Mouse (Mus musculus) CD4-positive, CD25-positive, alpha-beta regulatory T cell (primary cell): ENCODE results near the gene Zfp27. TPM values are rescaled to one million over a fixed set of nuclear protein-coding genes. Genes with fewer than 3 reads are reported as not detected.

Experiments
- polyA plus RNA-seq: library from polyadenylated mRNA; unstranded; fragments of 100-300 nt; shearing (Covaris generic); gene quantifications from one replicate; pipeline ENCODE4 v1.2.1, GENCODE M21; 2017

Zfp27 gene
- polyA plus RNA-seq = 5.1 TPM

DNA sequence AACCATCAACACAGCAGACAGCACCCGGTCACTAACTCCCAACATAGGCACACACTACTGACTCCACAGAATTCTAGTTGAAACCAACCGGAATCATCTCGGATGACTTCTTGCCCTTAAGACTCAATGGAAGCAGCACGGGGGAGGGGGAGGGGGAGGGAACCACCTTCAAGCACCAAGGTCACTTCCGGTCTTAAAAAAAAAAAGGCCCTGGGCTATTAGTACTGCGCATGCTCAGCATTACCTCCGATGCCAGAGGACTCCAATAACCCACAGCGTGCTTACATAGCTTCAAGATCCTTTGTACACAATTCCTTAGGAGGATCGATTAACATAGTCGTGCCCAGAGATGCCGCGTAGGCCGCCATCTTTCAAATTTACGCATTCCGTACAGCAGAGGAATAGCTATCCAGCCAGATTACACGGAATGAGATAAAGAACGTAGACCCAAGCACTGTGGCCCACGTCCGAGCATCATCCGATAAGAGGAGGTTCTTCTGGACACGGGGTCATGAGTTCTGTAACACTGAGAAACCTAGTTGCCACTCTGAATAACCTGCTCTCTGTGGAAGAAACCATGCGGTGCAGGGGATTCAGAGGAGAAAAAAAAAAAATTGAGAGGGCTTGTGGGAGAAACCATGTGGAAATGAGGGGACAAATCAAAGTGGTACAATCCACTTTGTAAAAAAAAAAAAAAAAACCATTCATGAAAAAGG, at the start of gene Zfp27:
Zfp27 (minus strand) TSS at position 607 of the 716 bp plus-strand sequence.

GRCm38 (mm10) chr7:29953513-29954401, 47.4 kb upstream of the Zfp27 start, which contains the start of gene Zfp74:
Gene Zfp74, minus strand, starts transcription at chr7:29954089.

GRCm38 (mm10) chr7:29908130-29908950, 2.0 kb upstream of the Zfp27 start, which contains the start of gene Zfp383:
Gene Zfp383, plus strand, starts transcription at chr7:29908223.

DNA sequence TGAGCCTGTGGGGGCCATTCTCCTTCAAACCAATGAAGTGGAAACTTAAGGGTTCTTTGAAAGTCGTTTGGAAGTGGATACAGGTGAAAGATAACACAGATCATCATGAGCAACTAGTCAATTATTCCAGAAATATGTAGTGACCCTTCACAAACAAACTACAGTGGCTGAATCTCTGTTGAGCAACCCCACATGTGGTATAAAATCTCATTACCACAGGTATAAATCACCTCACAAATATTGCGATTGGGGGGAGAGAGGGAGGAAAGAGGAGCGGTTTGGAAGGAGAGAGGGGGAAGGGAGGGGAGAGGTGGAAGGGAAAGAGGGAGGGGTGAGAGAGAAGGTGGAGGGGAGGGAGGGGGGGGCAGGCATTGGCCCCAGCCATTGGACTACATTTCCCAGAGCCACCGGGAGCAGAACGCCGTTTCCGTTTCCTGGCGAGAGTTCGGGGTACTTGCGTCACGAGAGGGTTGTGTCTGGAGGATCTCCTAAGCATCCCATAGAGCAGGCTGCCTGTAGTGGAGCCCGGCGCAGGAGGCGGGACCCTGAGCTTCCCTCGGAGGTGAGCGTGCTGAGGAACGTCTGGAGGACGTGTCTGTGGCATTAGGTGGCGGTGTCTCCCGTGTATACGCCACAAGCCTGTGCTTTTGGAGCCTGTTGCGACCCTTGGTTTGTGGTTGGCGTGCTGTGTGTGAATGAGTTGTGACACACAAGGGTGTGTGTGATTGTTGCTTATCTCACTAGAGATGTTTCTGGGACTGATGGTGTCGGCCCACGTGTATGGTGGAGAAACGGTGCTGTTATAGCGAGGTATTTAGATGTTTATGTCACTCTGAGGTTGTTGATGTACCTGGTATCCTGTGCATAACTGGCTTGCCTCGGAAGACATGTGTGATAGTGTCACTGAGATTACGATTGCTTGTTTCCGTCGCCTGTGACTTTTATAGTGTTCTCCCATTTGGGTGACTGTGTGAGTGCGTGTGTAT, 46.5 kb downstream of the Zfp27 start, which contains the start of gene Zfp420:
Zfp420 (plus strand) TSS at position 448 of the 986 bp plus-strand sequence.

DNA sequence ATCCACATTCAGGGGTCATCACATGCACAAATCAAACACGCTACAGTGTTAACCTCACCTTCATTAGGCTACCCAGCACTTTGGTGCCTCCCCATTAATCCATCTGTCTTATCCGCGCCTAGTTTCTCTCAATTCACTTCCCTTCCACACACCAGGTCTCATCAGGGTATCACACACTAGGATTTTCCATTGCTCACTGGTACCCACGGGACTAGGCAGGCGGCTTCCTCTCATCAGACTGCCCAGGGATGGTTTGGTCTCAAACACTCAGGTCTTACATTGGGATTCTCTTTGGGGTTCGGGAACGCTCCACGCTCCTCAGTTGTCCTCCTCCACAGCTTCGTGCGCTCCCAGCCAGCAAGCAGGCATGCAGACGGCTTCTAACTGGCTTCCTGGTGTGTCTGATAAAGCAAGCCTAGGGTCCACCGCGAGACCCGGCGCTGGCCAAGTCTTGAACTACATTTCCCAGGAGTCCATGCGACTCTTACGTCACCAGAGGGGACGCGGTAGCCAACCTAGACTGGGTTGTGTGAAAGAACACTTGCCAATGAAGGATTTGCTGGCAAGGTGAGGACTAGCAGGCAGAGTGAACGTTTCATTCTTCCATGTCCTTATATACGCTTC, 53.0 kb downstream of the Zfp27 start, which contains the start of gene Zfp940:
Zfp940 (minus strand) TSS at position 451 of the 624 bp plus-strand sequence.

Other genes with a start within 250 kb of the Zfp27 start
- gene Catsperg2, start 179.5 kb downstream of the Zfp27 start, polyA plus RNA-seq = not detected
- 19.3 TPM for gene Zfp84, start 138.0 kb downstream of the Zfp27 start, polyA plus RNA-seq
- gene Zfp30, start 122.6 kb downstream of the Zfp27 start, polyA plus RNA-seq = 0.35 TPM
- 17.6 TPM for gene Zfp790, start 90.5 kb downstream of the Zfp27 start, polyA plus RNA-seq
- 6.2 TPM for gene Zfp940, start 52.9 kb downstream of the Zfp27 start, polyA plus RNA-seq
- 12.4 TPM for gene Zfp420, start 46.6 kb downstream of the Zfp27 start, polyA plus RNA-seq
- gene Zfp383, start 1.7 kb upstream of the Zfp27 start, polyA plus RNA-seq = 0.68 TPM
- gene Zfp74, start 47.5 kb upstream of the Zfp27 start, polyA plus RNA-seq = 8.7 TPM
- 7.8 TPM for gene Zfp568, start 77.4 kb upstream of the Zfp27 start, polyA plus RNA-seq
- 6.7 TPM for gene Zfp14, start 144.8 kb upstream of the Zfp27 start, polyA plus RNA-seq
- gene Zfp82, start 166.3 kb upstream of the Zfp27 start, polyA plus RNA-seq = 10.7 TPM
- gene Gm26920, start 183.8 kb upstream of the Zfp27 start, polyA plus RNA-seq = 2.2 TPM
- gene Zfp566, start 184.0 kb upstream of the Zfp27 start, polyA plus RNA-seq = 10.4 TPM
- 70.7 TPM for gene Zfp260, start 188.2 kb upstream of the Zfp27 start, polyA plus RNA-seq
- gene Zfp382, start 215.4 kb upstream of the Zfp27 start, polyA plus RNA-seq = 10.2 TPM